Mouse (Mus musculus) thymus, postnatal 4 days (tissue): ENCODE data around the gene Asic3.
"Not testable (repeated sequence)": the region's sequence is repeated elsewhere in the genome, so short reads cannot be mapped to it uniquely, and the experiment has no call there.

Experiments
- DNase-seq: peaks from one replicate; pipeline ENCODE4 v3.0.0; 2021

Gene Asic3

DNA sequence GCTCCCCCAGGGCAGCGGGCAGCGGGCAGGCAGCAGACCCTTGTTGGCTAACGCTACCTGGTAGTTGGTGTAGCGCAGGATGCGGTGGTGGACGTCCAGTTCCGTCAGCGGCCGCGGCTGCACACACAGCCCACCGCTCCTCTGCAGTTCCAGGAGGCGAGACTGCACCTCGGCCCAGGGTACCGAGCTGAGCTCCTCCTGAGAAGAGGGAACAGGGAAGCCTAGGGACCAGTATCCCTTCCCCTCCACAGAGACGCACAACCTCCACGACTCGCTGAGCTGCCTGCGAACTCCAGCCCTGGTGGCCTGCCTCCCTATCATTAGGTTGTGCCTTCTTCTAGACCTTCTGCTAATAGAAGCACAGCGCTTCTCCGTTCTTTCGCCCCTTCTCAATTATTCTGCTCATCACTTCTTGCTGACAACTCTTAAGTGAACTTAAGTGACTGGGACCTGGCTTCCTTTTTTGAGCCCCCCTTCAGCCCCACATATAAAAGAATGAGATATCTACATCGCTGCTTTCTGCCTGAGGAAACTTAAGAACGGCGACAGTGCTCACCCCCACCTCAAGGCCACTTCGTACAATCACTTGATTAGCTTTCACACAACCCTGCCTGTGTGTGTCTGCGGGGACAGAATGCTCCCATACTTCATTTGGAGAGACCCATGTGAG, 24.8 kb upstream of the Asic3 start:
- DNase-seq = no peak

DNA sequence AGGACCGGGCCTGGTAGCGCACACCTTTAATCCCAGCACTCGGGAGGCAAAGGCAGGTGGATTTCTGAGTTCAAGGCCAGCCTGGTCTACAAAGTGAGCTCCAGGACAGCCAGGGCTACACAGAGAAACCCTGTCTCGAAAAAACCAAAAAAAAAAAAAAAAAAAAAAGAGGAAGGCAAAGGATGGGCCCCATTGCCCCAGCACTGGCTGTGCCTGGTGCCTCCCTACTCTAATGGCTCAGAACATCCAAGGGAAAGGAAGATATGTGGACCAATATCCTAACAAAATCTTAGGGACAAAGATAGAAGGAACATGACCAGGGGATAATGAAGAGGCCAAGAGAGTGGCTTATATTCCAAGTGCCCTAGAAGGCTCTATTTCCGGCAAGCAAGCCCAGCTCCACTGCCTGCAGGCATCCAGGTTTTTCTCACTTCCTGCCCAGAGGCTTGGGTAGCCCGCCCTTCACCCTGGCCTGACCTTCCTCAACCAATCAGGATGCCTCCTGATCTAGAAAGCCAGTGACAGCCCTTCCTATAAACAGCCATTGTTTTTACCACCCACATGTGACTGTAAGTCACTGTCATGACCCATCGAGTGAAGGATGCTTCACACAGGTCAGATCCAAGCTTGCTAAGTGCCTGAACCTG, 24.1 kb upstream of the Asic3 start:
- peak; percentile 54 for DNase-seq

DNA sequence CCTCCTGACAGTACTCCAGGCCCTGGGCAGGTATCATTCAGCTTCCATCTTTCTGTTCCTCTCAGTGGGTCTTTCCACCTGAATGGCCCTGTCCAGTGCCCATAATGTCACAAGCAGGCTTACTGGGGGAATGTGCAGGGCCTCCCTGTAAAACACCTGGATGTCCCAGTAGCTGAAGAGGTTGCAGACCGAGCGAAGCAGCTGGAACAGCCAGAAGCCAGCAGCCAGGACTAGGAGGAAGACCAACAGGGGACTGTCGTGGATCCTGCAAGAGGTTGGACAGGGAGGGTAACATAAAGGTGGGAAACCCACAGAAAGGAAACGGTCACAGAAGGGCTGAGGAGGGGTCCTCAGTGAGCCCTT, 23.6 kb upstream of the Asic3 start:
- no peak for DNase-seq

DNA sequence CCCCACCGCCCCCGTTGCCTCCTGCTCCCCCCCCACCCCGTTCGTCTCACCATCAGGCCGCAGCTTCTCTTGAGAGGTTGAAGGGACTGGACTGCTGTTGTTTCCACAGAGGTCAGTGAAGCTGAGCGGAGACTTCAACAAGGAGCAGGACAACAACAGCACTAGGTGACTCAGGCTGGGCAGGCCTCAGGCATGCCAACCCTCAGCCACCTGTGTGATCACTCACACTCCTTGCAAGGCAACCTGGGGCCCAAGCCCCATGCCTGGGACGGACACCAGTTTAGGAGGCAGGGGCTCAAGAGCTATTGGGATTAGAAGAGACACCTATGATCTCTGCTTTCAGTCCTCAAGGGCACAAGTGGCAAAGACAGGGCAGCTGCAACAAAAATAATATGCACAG, 21.3 kb upstream of the Asic3 start, which contains the start of gene Atg9b:
Atg9b (minus strand) TSS at position 280 of the 400 bp plus-strand sequence.
- DNase-seq = no peak

DNA sequence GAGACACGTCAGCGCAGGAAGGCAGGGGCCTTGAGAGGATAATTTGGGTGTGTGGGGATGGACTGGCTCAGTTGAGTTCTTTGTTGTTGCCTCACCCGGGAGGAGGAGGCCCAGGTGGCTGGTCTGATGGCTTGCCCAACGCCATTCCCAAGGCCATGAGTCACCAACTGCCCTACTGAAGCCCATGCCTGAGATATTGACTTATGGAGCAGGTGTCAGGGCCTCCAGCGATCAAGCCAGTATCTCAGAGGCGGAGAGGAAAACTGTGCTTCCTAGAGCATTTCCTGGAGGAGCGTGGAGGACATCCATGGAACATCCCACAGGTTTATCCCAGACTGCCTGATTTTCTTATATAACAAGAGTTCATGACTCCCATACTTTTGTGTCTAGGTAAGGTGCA, 20.5 kb upstream of the Asic3 start:
- no peak for DNase-seq

DNA sequence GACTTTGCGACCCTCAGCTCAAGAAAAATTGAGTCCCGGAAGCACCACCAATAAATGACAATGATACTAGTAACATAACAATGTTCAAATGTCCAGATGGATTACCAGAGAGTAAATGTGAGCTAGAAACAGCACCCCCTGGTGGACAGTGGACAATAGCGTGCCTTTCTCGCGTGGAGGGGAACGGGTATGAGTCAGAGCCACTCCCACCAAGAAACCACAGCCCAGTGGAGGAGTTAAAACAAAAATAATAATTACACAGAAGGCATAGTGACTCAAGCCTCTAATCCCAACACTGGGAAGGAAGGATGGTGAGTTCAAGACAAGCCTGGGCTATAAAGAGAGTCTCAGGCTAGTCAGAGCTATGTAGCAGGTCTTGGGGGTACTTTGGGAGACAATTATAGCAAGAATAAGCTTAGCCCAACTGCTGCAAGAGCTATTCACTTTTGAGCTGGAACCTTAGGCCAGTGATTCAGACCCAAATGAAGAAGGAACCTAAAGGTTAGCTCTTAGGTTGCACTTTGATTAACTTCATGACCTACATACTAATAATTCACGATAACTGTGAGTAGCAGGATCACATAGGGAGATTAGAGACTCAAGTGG, 19.7 kb upstream of the Asic3 start, which contains the start of gene Abcb8:
Abcb8 (plus strand) TSS at position 272 of the 606 bp plus-strand sequence.
- peak; percentile 91 for DNase-seq

DNA sequence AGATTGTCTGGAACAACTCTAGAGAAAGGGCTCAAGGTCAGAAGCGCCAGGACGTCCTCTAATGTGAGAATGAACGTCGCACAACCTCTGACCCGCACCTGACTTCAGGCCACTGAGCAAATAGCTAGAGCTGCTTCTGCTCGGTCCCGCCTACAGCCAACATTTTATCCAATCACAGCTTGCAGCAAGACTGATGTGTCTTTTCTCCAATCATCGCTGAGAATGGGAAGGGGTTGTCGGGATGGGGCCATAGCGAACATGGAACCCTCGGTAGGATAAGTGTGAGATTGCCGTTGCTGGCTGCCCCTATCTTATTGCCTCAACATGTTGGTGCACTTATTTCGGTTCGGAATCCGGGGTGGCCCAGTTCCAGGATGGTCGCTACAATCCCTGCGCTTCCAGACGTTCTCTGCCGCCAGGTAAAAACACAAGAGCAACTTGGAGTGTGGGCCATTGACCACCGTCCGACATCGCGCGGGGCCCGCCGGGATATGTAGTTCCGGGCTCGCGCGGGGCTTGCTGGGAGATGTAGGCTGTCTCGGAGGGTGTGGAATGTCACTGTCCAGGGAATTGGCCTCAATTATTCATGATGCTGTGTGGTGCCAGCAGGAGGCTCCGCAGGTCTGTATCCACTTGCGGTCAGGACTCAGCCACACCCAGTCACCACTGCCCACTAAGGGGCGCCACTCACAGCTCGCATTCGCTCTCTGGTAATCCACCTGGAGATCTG, 18.9 kb upstream of the Asic3 start:
- peak; percentile 90 for DNase-seq

DNA sequence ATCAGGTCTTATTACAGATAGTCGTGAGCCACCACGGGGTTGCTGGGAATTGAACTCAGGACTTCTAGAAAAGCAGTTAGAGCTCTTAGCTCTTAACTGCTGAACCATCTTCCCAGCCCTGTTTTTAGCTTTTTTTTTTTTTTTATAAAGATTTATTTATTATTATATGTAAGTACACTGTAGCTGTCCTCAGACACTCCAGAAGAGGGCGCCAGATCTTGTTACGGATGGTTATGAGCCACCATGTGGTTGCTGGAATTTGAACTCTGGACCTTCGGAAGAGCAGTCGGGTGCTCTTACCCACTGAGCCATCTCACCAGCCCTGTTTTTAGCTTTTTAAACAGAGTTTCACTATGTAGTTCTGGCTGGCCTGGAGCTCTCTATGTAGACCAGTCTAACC, 16.9 kb upstream of the Asic3 start:
- DNase-seq = not testable (repeated sequence)

DNA sequence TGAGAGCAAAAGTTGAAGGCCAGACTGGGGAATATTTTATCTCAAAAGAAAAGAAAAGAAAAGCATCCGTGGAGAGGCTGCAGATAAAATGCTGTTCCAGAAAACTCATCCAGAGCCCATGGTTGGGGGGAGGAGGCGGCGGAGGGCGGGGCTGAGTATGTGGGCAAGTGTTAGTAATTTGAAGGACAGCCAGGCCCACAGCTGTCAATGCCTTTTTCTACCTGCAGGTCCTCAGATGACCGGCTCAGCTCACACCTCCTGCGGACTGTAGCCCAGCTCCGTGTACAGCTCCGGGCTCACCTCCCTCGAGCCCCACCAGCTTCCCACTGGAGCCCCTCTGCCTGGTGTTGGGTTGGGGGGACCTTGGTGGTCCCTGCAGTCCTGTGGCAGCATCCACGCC, 13.5 kb upstream of the Asic3 start:
- DNase-seq = no peak

DNA sequence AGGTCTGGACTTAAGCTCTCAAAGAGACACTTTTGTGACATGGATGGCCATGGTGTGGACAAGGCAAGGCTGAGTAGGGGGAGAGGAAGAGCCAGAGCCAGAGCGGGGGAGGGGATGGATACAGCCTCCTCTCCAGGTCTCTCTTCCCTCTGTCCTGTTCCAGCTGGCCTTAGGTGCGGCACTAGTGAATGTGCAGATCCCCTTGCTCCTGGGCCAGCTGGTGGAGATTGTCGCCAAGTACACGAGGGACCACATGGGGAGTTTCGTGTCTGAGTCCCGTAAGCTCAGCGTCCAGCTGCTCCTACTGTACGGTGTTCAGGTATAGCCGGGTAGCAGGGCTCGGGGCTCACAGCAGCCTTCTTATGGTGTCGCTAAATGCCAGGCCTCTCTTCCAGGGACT, 12.8 kb upstream of the Asic3 start:
- no peak for DNase-seq

DNA sequence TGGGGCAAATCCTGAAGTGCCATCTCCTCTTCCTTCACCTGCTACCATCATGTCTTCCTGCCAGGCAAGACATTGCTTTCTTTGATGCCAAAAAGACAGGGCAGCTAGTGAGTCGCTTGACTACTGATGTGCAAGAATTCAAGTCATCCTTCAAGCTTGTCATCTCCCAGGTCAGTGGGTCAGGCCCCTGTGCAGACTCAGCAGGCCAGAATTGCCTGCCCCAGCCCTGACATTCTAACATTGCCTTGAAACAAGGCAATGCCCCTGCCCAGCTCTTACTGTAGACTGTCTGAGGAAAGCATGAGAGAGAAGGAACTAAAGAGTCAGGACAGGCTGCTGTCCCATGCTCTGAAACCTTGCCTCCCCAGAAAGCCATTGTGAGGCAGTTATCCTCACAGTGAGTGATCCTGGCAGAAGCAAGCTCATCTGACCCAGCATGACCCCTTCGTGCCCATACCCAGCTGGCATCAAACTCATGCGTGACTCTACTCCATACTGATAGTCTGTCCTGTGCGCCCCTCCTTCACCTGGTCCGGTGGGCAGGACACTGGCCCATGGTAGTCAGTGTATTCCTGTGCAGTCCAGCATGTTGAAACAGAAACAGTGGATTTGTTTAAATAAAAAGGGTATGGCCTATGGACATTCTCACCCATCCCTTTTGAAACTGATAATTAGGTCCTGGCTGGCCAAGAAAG, 12.1 kb upstream of the Asic3 start:
- DNase-seq = no peak

DNA sequence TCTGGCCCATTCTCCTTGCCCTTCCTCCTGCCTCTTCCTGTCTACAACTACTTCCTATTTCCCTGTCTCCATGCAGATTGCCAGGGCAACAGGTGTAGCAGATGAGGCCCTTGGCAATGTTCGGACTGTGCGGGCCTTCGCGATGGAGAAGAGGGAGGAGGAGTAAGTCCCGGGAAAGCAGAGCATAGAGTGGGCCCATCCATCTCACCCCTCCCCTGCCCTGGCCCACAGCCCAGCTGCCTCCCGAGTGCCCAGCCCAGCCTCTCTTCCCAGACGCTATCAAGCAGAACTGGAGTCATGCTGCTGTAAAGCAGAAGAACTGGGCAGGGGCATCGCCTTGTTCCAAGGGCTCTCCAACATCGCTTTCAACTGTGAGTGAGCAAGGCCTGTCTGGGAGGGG, 11.2 kb upstream of the Asic3 start:
- DNase-seq = no peak

DNA sequence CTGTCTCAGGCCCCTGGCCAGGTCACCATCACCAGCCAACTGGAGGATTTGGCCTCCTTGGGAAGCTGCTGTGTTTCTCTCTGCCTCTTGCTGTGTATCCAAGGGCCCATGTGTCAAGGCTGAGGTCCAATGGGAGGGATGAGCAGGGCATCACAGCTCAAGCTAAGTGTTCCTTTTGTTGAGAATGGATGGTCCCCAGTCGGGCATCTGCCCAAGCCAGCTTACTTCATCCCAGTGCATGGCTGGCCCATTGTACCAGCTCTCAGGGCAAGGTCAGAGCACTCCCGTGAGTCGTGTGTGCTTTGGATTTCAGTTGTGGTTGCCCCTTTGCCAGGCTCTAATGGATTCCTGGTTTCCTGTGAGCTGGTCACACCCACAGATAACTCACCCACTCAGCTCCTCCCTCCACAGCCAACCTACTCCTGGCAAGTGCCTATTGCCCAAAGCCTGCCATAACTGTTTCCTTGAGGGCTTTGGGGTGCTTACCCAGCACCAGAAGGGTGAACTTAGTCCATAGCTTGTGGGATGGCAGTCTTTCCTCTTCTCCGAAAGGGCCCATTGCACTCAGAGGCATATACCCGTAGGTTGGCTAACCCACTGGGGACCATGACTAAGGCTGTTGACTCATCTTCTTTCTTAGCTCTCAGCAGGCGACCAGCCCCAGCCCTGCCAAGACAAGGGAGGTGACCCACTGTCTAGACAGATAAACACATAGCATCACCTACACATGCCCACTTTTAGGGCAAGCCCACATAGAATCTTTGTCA, 8.4 kb upstream of the Asic3 start:
- DNase-seq = no peak

DNA sequence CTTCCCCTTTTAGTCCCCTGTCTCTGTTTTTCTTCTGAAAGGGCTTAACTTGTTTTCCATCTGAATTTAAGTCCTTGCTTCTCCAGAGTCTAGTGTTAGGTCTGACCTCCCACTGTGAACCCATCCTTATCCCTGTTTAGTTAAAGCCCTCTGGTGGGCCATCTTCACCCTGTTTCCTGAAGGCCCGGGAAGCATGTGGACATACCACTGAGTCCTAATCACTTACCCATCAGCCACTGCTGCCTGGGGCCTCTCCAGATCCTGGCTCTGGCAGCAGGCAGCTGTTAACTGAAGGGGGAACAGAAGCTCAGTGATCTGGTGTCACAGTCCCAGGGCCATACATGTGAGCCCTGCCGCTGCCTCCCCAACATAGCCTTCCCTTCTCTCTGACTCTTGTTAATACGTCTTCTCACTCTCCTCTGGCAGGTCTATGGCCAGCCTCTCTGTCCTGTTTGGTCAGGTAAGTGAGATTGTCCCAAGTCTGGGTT, 7.8 kb upstream of the Asic3 start:
- no peak for DNase-seq

DNA sequence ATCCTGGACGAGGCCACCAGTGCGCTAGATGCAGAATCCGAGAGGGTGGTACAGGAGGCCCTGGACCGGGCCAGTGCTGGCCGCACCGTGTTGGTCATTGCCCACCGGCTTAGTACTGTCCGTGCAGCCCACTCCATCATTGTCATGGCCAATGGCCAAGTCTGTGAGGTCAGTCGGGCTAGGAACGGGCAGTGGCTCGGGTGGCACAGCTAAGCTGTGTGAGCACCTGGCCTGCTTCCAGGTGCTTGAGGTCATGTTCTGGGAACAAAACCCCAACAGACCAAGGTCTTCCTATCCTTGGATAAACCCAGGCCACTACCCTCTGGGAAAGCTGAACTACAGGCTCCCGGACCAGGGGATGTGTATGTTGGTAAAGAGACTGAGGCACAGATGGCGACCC, 4.5 kb upstream of the Asic3 start:
- no peak for DNase-seq

DNA sequence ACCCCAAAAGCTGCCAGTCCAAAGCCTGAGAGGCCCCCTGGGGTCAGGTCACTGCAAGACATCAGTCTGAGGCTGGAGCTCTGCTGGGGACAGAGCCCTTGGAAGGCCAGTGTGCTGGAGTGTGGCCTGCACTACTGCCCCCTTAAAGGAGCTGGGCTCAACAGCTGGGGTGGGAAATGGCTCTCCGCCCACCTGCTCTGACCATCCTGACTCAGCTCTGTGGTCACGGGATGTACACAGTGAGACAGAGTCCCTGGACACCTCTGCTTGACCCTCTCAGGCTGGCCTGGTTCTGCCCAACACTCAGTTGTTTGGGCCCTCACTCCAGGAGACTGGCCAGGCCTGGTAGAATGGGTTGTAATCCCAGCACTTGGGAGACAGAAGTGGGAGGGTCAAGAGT, 3.7 kb upstream of the Asic3 start:
- no peak for DNase-seq

DNA sequence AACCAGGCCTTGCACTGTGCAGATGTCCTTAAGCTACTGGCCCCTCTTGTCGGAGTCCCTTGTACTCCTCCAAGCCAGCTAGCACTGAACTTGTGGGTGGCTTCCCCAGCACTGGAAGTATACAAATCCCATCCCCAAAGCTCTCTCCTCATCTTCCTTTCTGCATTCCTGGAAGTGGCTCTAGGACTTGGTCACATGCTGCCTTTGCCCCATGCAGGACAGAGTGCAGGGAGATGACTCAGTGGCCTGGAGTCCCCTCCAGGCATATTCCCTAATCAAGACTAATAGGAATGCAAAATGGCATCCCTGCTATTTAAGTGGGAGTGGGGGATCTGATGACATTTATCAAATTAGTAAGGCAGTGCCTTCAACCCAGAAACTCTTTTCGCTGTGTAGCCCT, 1.1 kb upstream of the Asic3 start:
- DNase-seq = no peak

DNA sequence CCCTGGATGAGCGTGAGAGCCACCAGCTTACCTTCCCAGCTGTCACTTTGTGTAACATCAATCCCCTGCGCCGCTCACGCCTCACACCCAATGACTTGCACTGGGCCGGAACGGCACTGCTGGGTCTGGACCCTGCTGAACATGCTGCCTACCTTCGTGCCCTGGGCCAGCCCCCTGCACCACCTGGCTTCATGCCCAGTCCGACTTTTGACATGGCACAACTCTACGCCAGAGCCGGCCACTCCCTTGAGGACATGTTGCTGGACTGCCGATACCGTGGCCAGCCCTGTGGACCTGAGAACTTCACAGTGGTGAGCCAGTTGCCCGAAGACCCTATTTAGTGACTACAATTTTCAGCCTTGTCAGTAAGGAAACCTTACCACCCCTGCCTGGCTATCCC, 746 bp downstream of the Asic3 start:
- no peak for DNase-seq

DNA sequence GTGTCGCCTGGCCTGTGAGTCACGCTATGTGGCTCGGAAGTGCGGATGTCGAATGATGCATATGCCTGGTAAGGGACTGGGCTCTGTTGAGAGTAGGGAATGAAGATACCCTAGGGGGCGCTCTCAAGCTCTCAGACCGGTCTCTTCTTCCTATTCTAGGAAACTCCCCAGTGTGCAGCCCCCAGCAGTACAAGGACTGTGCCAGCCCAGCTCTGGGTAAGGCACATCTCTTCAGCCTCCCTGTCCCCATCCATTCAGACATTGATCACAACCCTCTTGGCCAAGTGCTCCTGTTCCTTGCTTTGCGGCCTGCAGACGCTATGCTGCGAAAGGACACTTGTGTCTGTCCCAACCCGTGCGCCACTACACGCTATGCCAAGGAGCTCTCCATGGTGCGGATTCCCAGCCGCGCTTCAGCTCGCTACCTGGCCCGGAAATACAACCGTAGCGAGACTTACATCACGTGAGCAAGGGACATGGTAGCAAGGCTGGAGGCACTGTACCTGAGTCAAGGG, 3.1 kb downstream of the Asic3 start:
- DNase-seq = peak; percentile 78

DNA sequence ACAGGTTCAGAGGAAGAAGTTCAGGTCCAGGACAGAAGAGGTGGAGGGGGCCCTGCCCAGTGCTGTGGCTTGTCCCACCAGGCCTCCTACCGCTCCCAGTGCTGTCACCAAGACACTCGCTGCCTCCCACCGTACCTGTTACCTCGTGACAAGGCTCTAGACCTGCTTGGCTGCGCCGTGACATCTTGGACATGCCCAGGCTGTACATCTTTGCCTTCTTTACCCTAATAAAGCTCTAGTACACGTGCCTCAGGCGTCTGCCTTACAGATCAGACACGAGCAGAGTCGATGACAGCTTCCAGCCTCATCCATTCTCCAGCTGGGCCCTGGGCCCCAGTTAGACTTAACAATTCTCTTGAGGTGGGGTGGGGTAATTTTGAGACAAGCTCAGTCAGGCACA, 4.4 kb downstream of the Asic3 start:
- DNase-seq = no peak

DNA sequence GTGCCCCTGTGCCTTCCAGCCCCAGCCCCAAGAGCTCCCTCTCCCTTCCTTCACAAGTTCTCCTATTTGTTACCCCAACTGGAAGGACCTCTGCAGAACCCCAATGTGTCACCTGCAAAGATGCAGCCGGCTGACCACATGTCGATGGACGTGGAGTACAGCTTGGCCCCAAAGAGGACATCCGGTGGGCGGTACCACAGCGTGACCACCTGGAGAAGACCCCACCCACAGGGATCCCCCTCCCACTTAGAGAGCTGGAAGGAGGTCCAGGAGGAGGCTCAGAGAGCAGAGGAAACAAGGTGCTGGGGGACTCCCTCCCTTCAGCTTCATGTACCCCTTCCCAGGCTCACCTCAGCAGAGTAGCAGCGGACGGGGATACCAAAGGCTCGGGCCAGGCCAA, 7.2 kb downstream of the Asic3 start:
- no peak for DNase-seq
